Mouse (Mus musculus) T-helper 17 cell (primary cell): Measurements from ENCODE around the gene Aifm1.
"Not testable (repeated sequence)": the region's sequence is repeated elsewhere in the genome, so short reads cannot be mapped to it uniquely, and the experiment has no call there.

Experiments used
- in situ Hi-C, 2 experiments: fragments of 300-600 bp; cut with MboI, MseI; formaldehyde crosslinking; loops; 1 replicate in 1 of 2; 2 replicates in 1 of 2; pipeline ENCODE4 v1.15.1; 2025; ENCODE audit warnings: high pct_unique_total_duplicates in 2 of 2

Aifm1 gene

DNA sequence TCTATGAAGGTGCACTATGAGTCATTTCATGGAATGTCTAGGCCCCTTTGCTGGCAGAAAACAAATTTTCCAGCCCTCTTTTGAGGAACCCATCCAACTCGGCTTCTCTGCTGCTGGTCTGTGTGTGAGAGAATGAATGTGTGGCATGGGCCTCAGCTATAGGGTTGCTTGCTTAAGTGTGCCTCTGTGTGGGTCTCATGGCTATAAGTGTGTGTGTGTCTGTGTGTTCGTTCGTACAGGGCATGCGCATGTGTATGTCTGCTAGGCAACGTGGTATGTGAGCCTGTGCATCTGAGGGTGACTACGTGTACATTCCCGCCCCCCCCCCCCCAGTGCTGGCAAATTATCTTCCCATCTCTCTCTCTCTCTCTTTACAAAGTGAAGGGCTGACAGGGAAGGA lies 52.9 kb downstream of the Aifm1 start:
- in situ Hi-C loops: loop anchor here (5.0 kb wide), 1 partner anchor 33 kb away; no protein-coding TSS in a partner anchor

DNA sequence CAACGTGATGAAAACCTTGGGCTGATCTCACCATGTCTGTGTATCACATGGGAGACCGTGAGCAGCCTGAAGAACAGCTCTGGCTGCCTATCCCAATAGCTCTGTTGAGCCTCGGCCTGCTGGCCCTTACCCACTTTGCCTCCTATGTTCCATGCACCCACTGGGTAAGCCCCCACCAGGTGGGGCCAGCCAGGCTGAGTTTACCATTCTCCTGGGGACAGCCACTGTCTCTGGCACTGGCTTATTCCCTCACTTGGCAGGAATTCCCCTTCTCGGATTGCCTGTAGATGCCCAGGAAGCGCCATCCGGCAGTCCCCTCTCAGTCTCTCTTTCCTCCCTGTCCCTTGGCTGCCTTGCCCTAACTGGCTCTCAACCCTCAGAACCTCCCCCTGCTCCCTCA lies 56.4 kb downstream of the Aifm1 start:
- in situ Hi-C loops: no loop called here

DNA sequence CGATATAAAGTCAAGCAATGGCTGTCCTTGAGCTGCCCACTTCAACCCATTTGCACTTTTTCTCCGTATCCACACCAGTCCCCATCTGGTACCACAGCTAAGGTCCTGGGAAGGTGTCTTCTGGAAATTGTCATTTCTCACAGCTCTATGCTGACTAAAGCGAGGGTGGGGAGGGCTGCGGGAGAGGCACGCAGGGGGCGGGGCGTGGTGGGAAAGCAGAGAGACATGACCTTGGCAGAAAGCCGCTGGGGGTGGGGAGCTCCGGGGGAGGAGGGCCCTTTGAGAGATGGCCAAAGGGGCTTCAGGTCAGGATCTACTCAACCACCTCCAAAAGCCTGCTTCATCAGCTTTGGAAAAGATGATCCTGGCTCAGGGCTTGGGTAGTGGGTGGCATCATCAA lies 58.3 kb downstream of the Aifm1 start:
- in situ Hi-C loops: no loop called here

DNA sequence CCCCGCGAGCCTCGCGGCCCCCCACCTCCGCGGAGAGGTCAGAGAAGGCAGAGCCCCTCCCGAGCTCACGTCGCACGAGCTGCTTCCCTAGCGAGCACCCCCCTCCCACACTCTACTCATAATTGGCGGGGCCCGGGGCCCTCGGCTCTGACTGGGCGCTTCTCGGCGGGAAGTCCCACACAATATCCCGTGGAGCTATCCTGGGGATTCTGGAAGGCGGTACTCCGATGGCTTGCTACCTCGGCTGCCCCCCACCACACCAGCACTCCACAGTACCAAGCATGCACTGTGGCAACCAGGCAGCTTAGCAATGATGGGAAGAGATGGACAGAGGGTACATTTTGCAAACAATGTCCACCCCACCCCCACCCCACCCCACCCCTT lies 58.9 kb downstream of the Aifm1 start:
- in situ Hi-C loops: no loop called here

DNA sequence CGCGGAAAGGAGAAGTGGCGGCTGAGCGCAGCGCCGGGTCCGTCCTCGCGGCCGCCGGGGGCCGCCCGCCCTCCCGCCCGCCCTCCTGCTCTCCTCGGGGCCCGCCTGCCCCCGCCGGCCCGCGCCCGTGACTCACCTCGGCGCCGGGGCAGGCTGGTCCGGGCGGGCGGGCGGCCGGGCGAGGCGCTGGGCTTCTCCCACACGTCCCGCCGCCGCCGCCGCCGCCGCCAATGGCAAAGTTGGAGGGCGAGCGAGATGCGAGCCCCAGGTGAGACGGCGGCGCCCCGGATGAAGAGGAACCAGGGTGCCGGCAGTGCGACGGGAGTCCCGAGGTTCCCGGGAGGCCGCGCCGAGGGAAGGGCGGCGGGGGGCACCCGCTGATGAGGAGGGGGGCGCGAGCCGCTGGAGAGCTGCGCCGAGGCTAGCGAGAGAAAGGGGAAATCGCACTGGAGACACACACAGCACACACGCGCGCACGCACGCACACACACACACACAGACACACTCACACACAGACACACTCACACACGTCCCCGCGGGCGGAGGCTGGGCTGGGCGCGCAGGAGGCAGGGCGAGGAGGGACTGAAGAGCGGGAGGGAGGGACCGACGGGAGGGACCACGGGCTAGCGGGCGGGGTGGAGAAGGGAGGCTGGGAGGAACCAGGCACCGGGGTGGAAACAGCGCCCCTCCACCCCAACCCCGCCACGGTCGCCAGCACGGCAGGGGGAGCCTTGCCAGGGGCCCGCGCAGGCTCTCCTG lies 59.4 kb downstream of the Aifm1 start:
- in situ Hi-C loops: no loop called here

DNA sequence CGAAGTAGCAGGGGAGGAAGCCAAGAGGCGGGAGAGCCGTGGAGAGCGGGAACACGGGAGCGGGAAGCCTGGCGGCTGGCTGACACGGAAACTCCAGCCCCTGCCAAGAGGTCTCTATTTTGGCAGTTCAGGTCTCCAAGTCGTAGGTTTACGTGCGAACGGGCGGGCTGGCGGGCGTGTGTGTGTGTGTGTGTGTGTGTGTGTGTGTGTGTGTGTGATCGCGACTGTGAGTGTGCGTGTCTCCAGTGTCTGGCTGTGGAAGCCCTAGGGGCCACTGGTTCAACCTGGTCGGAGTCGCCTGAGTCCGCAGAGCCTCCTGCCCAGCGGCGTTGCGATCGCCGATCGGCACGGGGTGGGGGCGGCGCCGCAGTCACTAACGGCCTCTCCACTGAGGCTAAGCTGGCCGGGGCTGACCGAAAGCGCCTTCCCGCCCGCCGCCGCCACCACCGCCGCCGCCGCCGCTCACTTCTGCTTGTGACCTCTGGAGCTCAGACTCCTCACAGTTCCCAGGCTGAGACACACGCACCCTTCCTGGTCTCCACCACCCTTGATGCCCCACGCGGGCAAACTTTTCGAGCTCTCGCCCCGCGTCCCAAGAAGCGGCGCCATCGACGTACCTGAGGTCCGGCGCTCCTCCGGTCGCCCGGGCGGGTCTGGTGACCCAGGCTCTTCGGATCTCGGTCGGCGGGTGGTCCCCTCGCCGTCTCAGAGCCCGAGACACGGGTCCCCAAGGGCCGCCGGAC lies 60.3 kb downstream of the Aifm1 start:
- in situ Hi-C loops: no loop called here

DNA sequence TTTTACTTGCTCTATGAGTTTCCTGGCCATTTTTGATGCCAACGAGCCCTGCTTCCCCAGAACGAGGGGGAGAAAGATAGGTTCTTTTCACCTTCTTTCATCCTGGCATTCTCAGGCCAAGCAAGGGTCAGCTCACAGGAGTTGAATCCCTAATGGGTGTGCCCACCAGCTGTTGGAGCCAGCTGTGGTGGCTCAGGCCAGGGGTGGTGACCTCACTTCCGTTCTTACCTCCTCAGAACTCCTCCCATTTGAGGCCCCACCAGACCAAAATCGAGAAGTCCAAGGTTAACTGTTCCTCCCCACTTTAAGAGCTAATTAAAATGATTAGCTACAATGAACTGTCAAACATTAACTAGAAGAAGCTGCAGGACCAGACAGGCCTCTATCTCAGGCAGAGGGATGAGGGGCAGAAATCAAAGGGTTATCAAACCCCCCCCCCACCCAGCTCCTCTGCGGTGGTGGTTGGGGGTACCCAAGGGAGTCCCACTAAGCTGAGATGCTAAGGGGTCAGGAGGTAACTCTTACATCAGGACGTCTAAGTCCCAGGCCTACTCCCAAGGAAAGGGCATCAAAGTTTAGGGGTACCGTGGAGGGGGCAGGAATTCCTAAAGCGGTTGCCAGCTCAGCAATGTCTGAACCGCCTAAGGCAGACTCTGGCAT lies 61.0 kb downstream of the Aifm1 start:
- in situ Hi-C loops: no loop called here

DNA sequence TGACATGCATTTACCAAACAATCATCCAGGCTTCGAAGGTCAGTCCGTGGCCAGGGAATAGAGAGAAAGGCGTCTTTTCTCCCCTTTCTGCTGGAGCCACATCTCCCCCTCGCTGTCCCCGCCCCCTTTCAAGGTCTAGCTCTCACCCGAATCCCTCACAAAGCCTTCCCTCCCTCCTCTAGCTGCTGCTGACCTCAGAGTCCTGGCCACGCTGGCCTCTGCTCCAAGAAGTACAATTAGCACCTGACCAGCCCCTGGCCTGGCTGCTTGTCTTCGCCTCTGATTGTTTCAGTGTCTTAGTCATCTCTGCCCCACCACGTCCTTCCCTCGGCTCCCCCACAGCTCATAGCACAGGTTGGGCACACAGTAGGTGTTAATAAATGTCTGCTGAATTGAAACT lies 63.7 kb downstream of the Aifm1 start:
- in situ Hi-C loops: no loop called here

DNA sequence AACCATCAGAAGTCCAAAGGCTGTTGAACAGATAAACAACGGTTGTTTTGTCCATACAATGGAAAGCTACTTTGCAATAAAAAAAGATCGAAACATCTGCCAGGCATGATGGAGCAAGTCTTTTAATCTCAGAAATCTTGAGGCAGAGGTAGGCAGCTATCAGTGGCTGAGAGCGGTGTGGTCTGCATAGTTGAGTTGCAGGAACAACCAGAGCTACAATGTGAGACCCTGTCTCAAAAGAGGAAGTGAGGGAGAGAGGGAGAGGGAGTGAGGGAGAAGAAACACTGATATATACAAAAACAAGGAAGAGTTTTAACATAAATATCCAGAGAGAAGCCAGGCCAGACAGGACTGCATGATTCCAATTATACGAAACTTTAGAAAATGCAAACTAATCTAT lies 68.7 kb downstream of the Aifm1 start:
- in situ Hi-C loops: no loop called here

DNA sequence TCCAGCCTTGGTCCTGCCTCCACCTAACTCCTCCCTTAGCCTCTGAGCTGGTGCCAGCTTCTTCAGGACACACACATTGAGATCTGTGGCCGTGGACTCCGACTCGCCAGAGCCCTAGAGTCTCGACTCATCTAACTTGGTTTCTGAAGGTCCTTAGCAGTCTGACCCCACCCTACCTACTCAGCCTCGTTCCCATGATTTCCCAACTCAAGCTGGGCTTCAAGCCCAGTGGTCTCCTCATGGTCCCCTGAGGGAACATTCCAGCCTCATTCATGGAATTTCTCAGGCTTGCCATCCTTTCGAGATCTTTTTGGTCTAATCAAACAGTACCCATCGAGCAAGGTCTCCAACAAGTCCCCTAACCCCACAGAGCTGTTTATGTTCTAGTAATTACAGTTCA lies 71.4 kb downstream of the Aifm1 start:
- in situ Hi-C loops: no loop called here

DNA sequence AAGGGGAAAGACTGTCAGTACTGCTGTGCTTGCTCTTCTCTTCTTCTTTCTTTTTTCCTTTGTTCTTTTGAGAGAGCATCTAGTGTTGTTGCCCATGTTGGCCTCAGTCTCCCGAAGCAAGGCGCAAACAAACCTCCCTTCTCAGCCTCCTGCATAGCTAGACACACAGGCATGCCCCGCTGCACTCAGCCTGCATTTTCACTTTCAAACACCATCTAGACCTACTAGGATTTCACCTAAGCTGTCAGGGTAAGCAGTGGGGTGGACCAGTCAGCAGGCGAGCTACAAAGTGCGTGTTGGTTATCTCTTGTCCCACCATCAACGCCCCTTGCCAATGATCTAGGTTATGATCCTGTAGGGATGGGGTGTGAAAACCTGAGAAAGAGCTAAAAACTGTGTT lies 71.8 kb downstream of the Aifm1 start:
- in situ Hi-C loops: no loop called here

DNA sequence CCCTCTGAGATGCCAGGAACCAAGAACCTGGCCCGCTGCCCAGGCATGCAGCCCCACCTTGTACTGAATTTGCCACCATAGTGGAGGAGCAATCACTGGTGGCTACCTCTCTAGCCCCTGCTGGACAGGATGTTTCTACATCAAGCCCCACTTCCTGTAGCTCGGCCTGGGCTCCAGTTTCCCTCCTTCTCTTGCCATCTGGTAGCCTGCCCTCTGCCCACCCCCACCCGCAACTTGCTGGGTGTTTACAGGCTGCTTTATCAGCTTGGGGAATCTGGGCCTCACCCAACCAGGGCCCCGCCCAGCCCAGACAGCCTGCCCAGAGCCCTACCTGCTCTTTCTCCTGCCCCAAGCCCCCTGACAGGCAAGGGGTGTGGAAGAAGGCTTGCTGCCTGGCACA lies 74.3 kb downstream of the Aifm1 start:
- in situ Hi-C loops: no loop called here

DNA sequence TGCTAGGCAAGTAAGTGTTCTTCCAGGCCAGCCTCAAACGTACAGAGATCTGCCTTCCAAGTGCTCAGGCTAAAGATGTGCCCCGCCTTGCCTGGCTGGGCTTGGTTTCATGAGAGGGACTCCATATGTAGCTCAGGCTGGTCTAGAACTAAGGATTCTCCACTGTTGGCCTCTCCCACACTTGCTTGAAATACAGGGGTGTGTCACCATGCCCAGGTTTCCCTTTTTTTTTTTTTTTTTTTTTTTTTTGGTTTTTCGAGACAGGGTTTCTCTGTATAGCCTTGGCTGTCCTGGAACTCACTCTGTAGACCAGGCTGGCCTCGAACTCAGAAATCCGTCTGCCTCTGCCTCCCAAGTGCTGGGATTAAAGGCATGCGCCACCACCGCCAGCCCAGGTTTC lies 77.3 kb downstream of the Aifm1 start:
- in situ Hi-C loops: not testable (repeated sequence)

DNA sequence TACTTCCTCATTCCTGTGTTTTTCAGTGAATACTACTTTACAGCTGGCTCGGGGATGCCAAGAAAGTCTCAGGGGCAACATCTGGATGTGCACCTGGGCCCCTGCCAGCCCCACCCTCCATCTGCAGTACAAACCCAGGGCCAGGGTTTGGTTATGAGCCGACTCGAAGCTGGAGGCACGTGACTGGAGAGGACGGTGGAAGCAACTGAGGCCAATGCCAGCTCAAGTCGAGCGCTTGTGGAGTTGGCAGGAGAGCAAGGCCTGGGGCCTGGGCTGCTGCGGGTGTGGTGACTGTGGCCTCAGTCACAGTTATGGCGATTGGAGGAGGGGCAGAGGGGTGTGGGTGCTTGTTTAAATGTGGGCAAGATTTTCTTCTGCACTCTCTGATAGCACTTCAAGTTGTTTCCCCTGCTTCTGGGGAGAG lies 77.9 kb downstream of the Aifm1 start:
- in situ Hi-C loops: no loop called here

DNA sequence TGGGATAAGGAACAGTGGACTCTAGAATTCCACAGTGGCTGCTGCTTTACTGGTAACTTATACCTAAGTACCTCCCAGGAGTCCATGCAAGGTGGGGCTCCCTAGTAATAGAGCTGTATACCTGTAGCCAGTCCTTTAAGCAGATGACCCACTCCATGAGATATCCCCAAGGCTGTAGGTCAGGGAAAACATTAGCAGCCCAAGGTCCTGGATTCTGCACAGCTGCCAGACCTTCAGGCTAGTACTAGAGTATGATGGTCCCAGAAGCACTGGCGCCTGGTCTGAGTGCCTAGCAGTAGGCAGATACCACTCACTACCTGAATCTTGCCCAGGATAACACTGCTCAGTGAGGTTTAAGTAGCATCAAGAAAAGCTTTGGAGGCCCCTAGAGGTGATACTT lies 79.1 kb downstream of the Aifm1 start:
- in situ Hi-C loops: no loop called here

DNA sequence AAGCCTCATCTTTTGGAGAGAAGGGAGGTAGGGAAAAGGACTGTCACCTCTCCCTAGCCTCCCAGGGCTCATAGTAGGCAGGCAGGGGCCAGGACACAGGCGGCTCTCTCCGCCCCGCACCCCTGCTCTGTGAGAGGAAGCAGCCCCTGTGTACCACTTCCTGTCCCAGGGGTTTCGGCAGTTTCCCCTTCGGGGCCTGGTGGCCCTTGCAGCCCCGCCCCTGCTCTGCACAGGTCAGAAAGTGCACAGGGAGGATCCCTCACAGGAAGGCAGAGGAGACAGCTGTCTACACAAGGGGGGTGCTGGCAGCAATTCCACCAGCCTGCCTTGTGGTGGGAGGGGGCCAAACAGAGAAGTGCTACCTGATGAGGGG lies 79.8 kb downstream of the Aifm1 start:
- in situ Hi-C loops: no loop called here

DNA sequence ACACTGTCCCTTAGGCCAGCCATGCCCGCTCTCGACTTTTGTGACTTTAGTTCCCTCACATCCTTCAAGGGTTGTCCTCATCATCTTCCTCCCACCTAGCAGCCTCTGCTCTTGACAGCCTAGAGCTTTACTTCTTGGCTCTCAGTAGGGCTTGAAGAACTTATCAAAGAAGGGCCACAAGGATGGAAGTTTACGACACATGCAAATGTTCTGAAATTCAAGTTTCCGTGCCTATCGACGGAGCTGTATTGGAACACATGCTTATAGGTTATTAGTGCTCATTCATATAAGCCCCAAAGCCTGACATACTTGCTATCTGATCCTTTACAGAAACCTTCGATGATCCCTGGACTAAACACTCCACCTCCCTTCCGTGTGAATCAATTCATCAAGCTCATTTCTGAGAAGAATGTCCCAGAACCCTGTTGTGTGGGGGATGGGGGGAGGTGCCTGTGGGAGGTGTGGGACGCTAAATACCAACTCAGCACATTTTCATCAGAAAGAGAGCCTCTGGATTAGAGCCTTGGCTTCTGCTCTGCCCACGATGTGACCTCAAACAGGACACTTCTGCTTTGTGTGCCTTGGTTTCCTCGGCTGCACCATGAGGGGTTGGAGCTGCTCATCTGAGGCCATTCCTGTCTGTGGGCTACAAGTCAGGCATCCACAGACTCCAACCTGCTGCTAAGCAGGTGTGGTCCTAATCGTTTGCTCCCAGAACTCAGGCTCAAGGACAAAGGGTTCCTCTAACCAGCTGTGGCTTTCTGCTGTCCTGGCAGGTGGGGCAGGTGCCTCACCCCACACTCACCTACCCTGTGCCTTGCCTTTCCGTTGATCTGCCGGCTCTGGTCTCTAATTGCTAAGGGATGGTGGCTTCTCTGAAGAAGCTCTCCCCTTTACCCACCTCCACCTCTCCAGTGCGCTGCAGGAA lies 80.5 kb downstream of the Aifm1 start:
- in situ Hi-C loops: no loop called here

DNA sequence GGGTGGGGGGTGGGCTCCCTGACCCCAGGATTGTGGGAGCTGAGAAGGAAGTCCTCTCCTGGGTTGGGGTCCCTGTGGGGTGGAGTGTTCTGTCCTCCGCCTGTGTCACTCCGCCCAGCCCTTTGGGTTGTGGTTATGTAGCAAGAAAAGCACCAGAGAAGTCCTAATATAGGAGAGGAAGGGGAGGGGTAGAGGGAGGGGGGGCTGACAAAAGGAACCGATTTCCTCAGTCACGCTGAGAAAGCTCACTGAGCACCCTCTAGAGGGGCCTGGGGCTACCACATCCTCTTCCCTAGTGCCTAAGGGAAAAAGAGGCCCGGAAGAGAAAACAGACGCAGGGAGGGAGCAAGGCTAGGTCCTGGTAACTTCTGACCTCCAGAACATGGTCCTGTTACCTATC lies 83.8 kb downstream of the Aifm1 start:
- in situ Hi-C loops: loop anchor here (5.0 kb wide), 1 partner anchor 33 kb away; the partner anchor contains the start of gene Elf4 (in 2 of the 2)

DNA sequence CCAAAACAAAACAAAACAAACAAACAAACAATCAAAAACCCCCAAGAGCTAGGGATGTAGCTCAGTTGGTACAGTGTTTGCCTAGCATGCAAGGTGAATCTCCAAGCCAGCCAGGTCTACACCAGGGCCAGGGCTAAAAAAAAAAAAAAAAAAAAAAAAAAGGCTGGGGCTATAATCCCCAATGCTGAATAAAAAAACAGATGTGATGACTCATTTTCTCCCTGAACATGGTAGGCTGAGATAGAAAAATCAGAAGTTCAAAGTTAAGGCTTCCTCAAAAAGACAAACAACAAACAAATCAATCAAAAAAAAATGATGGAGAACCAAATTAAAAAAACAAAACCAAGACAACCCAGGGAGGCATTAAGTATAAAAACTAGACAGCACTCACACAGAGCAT lies 84.3 kb downstream of the Aifm1 start:
- in situ Hi-C loops: loop anchor here (5.0 kb wide), 1 partner anchor 33 kb away; the partner anchor contains the start of gene Elf4 (in 2 of the 2)

DNA sequence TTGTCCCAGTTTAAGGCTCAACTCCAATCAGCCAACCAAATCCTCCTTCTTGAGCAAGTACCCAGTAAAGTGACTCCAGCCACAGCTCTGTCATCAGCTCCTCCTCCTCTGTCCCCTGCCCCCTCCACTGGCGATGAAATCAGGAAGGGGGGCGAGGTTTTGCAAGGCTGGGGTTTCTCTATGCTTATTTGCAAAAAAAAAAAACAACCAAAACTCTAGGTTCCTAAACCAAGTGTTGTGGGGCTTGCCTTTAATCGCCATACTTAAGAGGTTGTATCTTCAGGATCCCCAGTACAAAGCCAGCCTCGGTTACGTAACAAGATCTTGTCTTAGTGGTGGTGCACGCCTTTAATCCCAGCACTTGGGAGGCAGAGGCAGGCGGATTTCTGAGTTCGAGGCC lies 84.7 kb downstream of the Aifm1 start:
- in situ Hi-C loops: loop anchor here (5.0 kb wide), 1 partner anchor 34 kb away; the partner anchor contains the start of gene Elf4 (in 2 of the 2)

DNA sequence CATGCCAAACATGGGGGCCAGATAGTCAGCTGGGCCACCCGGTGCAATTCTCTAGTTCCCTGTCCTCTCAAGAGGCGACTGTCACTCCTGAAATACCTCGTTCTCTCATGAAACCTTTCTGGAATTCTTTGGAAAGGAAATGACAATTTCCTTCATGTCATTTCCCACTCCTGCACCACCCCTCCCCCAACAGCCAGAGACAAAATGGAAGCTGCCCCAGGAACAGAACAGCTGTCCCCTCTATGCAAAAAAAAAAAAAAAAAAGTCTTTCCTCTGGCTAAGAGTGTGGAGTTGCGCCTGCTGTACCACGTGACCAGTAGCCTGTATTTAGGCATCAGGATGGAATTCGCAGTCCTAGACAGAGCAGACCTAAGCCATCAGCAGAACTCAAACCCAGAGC lies 85.1 kb downstream of the Aifm1 start:
- in situ Hi-C loops: loop anchor here (5.0 kb wide), 1 partner anchor 34 kb away; the partner anchor contains the start of gene Elf4 (in 2 of the 2)
